Mouse (Mus musculus) heart, adult 2 months (tissue): ENCODE data around the gene Spns1. TPM values are rescaled to one million over a fixed set of nuclear protein-coding genes. Genes with fewer than 3 reads are reported as not detected.
A peak's percentile ranks its signal among the peaks of the same experiment; 100 is the strongest.

Source experiments
- DNase-seq, 2 experiments: peaks; one replicate each; pipeline ENCODE4 v3.0.0; 2021
- H3K27ac ChIP-seq: fragments of 200-600 bp; 2 replicates; pipeline ENCODE4 v1.8.1; 2022
- H3K27me3 ChIP-seq: fragments of 200-500 bp; 2 replicates; pipeline ENCODE4 v1.6.1; 2012; ENCODE audit warnings: mild to moderate bottlenecking, low read length, inconsistent platforms, mixed read lengths; ENCODE audit not compliant: control insufficient read depth, insufficient read depth
- H3K36me3 ChIP-seq: fragments of 200-500 bp; 2 replicates; pipeline ENCODE4 v1.6.1; 2012; ENCODE audit warnings: low read length, inconsistent platforms; ENCODE audit not compliant: control insufficient read depth, insufficient read depth
- H3K4me1 ChIP-seq: fragments of 200-500 bp; 2 replicates; pipeline ENCODE4 v1.6.1; 2011; ENCODE audit warnings: low read length; ENCODE audit not compliant: control insufficient read depth, insufficient read depth
- H3K4me3 ChIP-seq: fragments of 200-600 bp; 2 replicates; pipeline ENCODE4 v1.8.1; 2022
- H3K79me2 ChIP-seq: fragments of 200-500 bp; replicated peaks from 2 replicates; pipeline ENCODE4 v1.6.1; 2012; ENCODE audit warnings: mild to moderate bottlenecking, inconsistent platforms, low read length, moderate library complexity, mixed read lengths; ENCODE audit not compliant: control insufficient read depth, insufficient read depth
- H3K9ac ChIP-seq: fragments of 200-500 bp; 2 replicates; pipeline ENCODE4 v1.6.1; 2012; ENCODE audit warnings: low read depth, mild to moderate bottlenecking, control low read depth, inconsistent platforms, low read length, mixed read lengths
- CTCF ChIP-seq: fragments of 200-600 bp; IDR thresholded peaks from 2 replicates; pipeline ENCODE4 v1.8.1; 2022; ENCODE audit warnings: antibody characterized with exemption, mild to moderate bottlenecking, moderate library complexity
- EP300 ChIP-seq: fragments of 200-500 bp; IDR thresholded peaks from 2 replicates; pipeline ENCODE4 v1.6.1; 2011; ENCODE audit warnings: low read depth, low read length, control low read depth; ENCODE audit not compliant: insufficient read depth
- POLR2A ChIP-seq: fragments of 200-500 bp; IDR thresholded peaks from 2 replicates; pipeline ENCODE4 v1.6.1; 2011; ENCODE audit warnings: mild to moderate bottlenecking, low read depth, low read length, control low read depth; ENCODE audit not compliant: insufficient read depth
- WGBS: fragments of 180-500 bp; shearing (Covaris S2); methylation state at CpG from one replicate; pipeline ENCODE4 v1.1.7; 2018; 5-methylcytosine and 5-hydroxymethylcytosine counted together
- intact Hi-C: fragments of 180-260 bp; cut with DNase I; formaldehyde crosslinking; loops from one replicate; pipeline ENCODE4 v1.15.1; 2025
- microRNA-seq, 2 experiments: library from miRNA; unstranded; fragments of <30 nt; microRNA quantifications; one replicate each; pipeline ENCODE4 v1.2.0; 2021
- polyA plus RNA-seq: library from polyadenylated mRNA; depleted of rRNA; stranded (reverse); fragments of >200 nt; gene quantifications from 2 replicates; pipeline ENCODE4 v1.2.3, GENCODE M21; 2012; rRNA removed
- total RNA-seq, 2 experiments: library from RNA; stranded (reverse); gene quantifications; 2 replicates each; pipeline ENCODE4 v1.2.3; 2021

The Spns1 gene
- total and polyA plus RNA-seq, 3 experiments = 22.3 to 57.5 (median 31.9) TPM

- H3K4me1 ChIP-seq = no peaks in the 10 kb centered on the region
- no peak for DNase-seq
- intact Hi-C loops = loop anchor here (5.0 kb wide), 1 partner anchor 203 kb away; no protein-coding TSS in a partner anchor
- H3K79me2 ChIP-seq = no peaks in the 10 kb centered on the region
- no peak overlapping the region for H3K4me3 ChIP-seq
- no peak overlapping the region for H3K27ac ChIP-seq
- WGBS = 16% methylated on average over 3 of the region's 3 CpGs
- TF ChIP-seq CTCF (no peak), POLR2A (no peak), EP300 (no peak)
- H3K9ac ChIP-seq = no peak overlapping the region
- H3K36me3 ChIP-seq = no peaks in the 10 kb centered on the region
- no peaks in the 10 kb centered on the region for H3K27me3 ChIP-seq
These were observed 52.5 kb downstream of the Spns1 start for GRCm38 (mm10) chr7:126324791-126325190.

- Histone ChIP-seq H3K9ac (no peak overlapping the region), H3K4me1 (no peaks in the 10 kb centered on the region), H3K27ac (no peak overlapping the region), H3K4me3 (no peak overlapping the region), H3K79me2 (no peaks in the 10 kb centered on the region), H3K36me3 (no peaks in the 10 kb centered on the region), H3K27me3 (no peaks in the 10 kb centered on the region)
- TF ChIP-seq CTCF (peak; percentile 94), EP300 (0 out of 2 replicates have a peak, but pooled peaks have one; percentile 16), POLR2A (no peak)
- intact Hi-C loops = loop anchor here (1.0 to 5.0 kb wide), 2 partner anchors 55 to 204 kb away; no protein-coding TSS in a partner anchor
- 6% methylated on average over 11 of the region's 11 CpGs for whole genome bisulfite sequencing
- peak; percentile 65 to 79 for DNase-seq
These were observed 53.5 kb downstream of the Spns1 start for GRCm38 (mm10) chr7:126323729-126324128.

Small RNAs within 50 kb of the gene (microRNA-seq; reads per million reads assigned to microRNA genes)
- 0 reads per million in 2 experiments for gene Mir7058

Other genes with a start within 250 kb of the Spns1 start
- 10 to 100 TPM; 16.5 to 16.8 TPM for gene Xpo6, start 176.9 kb downstream of the Spns1 start, total RNA-seq
- gene Xpo6, start 176.9 kb downstream of the Spns1 start, polyA plus RNA-seq = 133 and 148 TPM in 2 replicates
- 10 to 100 TPM; 61.9 to 87.4 TPM for gene Sbk1, start 104.8 kb downstream of the Spns1 start, total RNA-seq
- 44.5 and 55.4 TPM in 2 replicates for gene Sbk1, start 104.8 kb downstream of the Spns1 start, polyA plus RNA-seq
- 1 to 10 TPM in 1 of 2 experiments, under 1 TPM in 1; 0.34 to 1.8 TPM for gene Lat, start 7.9 kb downstream of the Spns1 start, total RNA-seq
- 1.3 and 4.4 TPM in 2 replicates for gene Lat, start 7.9 kb downstream of the Spns1 start, polyA plus RNA-seq
- 1 to 10 TPM; 4.0 to 4.9 TPM for gene Nfatc2ip, start 19.3 kb upstream of the Spns1 start, total RNA-seq
- 3.0 and 5.6 TPM in 2 replicates for gene Nfatc2ip, start 19.3 kb upstream of the Spns1 start, polyA plus RNA-seq
- 1 to 10 TPM in 1 of 2 experiments, under 1 TPM in 1; 0.37 to 1.9 TPM for gene Cd19, start 37.4 kb upstream of the Spns1 start, total RNA-seq
- 2.1 and 4.6 TPM in 2 replicates for gene Cd19, start 37.4 kb upstream of the Spns1 start, polyA plus RNA-seq
- gene Rabep2, start 51.3 kb upstream of the Spns1 start, total RNA-seq = 1 to 10 TPM; 5.3 to 6.3 TPM
- 8.1 and 9.2 TPM in 2 replicates for gene Rabep2, start 51.3 kb upstream of the Spns1 start, polyA plus RNA-seq
- 1 to 10 TPM; 1.1 to 1.3 TPM for gene Atp2a1, start 85.7 kb upstream of the Spns1 start, total RNA-seq
- gene Atp2a1, start 85.7 kb upstream of the Spns1 start, polyA plus RNA-seq = 5.7 and 6.6 TPM in 2 replicates
- 10 to 100 TPM; 42.5 to 46.1 TPM for gene Sh2b1, start 98.0 kb upstream of the Spns1 start, total RNA-seq
- 58.2 and 59.2 TPM in 2 replicates for gene Sh2b1, start 98.0 kb upstream of the Spns1 start, polyA plus RNA-seq
- 100 to 1,000 TPM; 271 to 314 TPM for gene Tufm, start 109.9 kb upstream of the Spns1 start, total RNA-seq
- 288 and 353 TPM in 2 replicates for gene Tufm, start 109.9 kb upstream of the Spns1 start, polyA plus RNA-seq
- 10 to 100 TPM; 34.0 to 37.6 TPM for gene Atxn2l, start 126.0 kb upstream of the Spns1 start, total RNA-seq
- 48.1 and 66.7 TPM in 2 replicates for gene Atxn2l, start 126.0 kb upstream of the Spns1 start, polyA plus RNA-seq
- 100 to 1,000 TPM; 133 to 159 TPM for gene Eif3c, start 189.0 kb upstream of the Spns1 start, total RNA-seq
- 59.3 and 72.6 TPM in 2 replicates for gene Eif3c, start 189.0 kb upstream of the Spns1 start, polyA plus RNA-seq
- gene Apobr, start 207.5 kb upstream of the Spns1 start, total RNA-seq = under 1 TPM; 0.32 to 0.39 TPM
- 0.47 and 1.1 TPM in 2 replicates for gene Apobr, start 207.5 kb upstream of the Spns1 start, polyA plus RNA-seq
- 10 to 100 TPM; 12.8 to 12.9 TPM for gene Cln3, start 208.4 kb upstream of the Spns1 start, total RNA-seq
- gene Cln3, start 208.4 kb upstream of the Spns1 start, polyA plus RNA-seq = 30.0 and 33.2 TPM in 2 replicates
- not detected for gene Il27, start 217.5 kb upstream of the Spns1 start, total RNA-seq
- not detected in 2 replicates for gene Il27, start 217.5 kb upstream of the Spns1 start, polyA plus RNA-seq